29 mouse cellular contexts compared by ENCODE assay signal in genomic region chr10:45925746-45926145, GRCm38 (mm10).
DNase-seq lines count a peak whose midpoint lies in the region; ATAC-seq and TF ChIP-seq lines count a peak whose summit lies in the region.
"Had no signal": no experiment of that assay in that cellular context is flagged by ENCODE, and none has a peak within 500 bp of the region (broad histone marks: within the 10 kb centered on the region; RNA-seq: fewer than 3 reads in every experiment).

No protein-coding gene starts in this region.

- H3K9ac ChIP-seq in hindbrain, postnatal 0 days (replicated peaks; ENCODE audit: low read length): no peak overlapping the region
- H3K9ac ChIP-seq in hindbrain, embryonic 11.5 days (ENCODE audit: low read depth, low read length): no peak overlapping the region
- H3K9ac ChIP-seq: embryonic facial prominence, embryonic 12.5 days; embryonic facial prominence, embryonic 15.5 days; forebrain, embryonic 12.5 days; forebrain, embryonic 15.5 days; heart, embryonic 12.5 days; heart, embryonic 15.5 days; hindbrain, embryonic 14.5 days had no signal

- no peaks in the 10 kb centered on the region for H3K9me3 ChIP-seq in hindbrain, postnatal 0 days (ENCODE audit: low read length)
- no peaks in the 10 kb centered on the region for H3K9me3 ChIP-seq in hindbrain, embryonic 11.5 days (ENCODE audit: control insufficient read depth, low read length)
- H3K9me3 ChIP-seq: embryonic facial prominence, embryonic 12.5 days; embryonic facial prominence, embryonic 15.5 days; forebrain, embryonic 12.5 days; forebrain, embryonic 15.5 days; G1E; heart, embryonic 12.5 days; heart, embryonic 15.5 days; hindbrain, embryonic 10.5 days had no signal

- ATAC-seq in hindbrain, postnatal 0 days: no peak
- no peak for ATAC-seq in hindbrain, embryonic 11.5 days (ENCODE audit: low FRiP score)
- ATAC-seq: forebrain, embryonic 15.5 days; intestine, postnatal 0 days; Patski had no signal

- no peak overlapping the region for H3K4me3 ChIP-seq in hindbrain, postnatal 0 days (ENCODE audit: low read length)
- H3K4me3 ChIP-seq in hindbrain, embryonic 11.5 days (ENCODE audit: low read depth, low read length): no peak overlapping the region
- H3K4me3 ChIP-seq: embryonic facial prominence, embryonic 12.5 days; embryonic facial prominence, embryonic 15.5 days; erythroblast, embryonic 14.5 days; forebrain, embryonic 12.5 days; forebrain, embryonic 15.5 days; heart, embryonic 12.5 days; heart, embryonic 15.5 days; hindbrain, embryonic 10.5 days had no signal

- H3K36me3 ChIP-seq in hindbrain, postnatal 0 days (ENCODE audit: insufficient read depth, low read length): no peaks in the 10 kb centered on the region
- no peaks in the 10 kb centered on the region for H3K36me3 ChIP-seq in hindbrain, embryonic 11.5 days (ENCODE audit: control insufficient read depth, insufficient read depth, low read length)
- H3K36me3 ChIP-seq: embryonic facial prominence, embryonic 12.5 days; embryonic facial prominence, embryonic 15.5 days; forebrain, embryonic 12.5 days; forebrain, embryonic 15.5 days; G1E; heart, embryonic 12.5 days; heart, embryonic 15.5 days; hindbrain, embryonic 10.5 days had no signal

- H3K27me3 ChIP-seq in hindbrain, postnatal 0 days (ENCODE audit: insufficient read depth, low read length): no peaks in the 10 kb centered on the region
- H3K27me3 ChIP-seq in hindbrain, embryonic 11.5 days (ENCODE audit: control insufficient read depth, insufficient read depth, low read length): no peaks in the 10 kb centered on the region
- H3K27me3 ChIP-seq: CH12.LX; embryonic facial prominence, embryonic 12.5 days; embryonic facial prominence, embryonic 15.5 days; forebrain, embryonic 12.5 days; forebrain, embryonic 15.5 days; heart, embryonic 12.5 days; heart, embryonic 15.5 days had no signal

- no peaks in the 10 kb centered on the region for H3K4me1 ChIP-seq in hindbrain, postnatal 0 days (ENCODE audit: insufficient read depth, low read length)
- H3K4me1 ChIP-seq in hindbrain, embryonic 11.5 days (replicated peaks; ENCODE audit: control insufficient read depth, insufficient read depth, low read length): no peaks in the 10 kb centered on the region
- H3K4me1 ChIP-seq: embryonic facial prominence, embryonic 12.5 days; embryonic facial prominence, embryonic 15.5 days; forebrain, embryonic 12.5 days; forebrain, embryonic 15.5 days; heart, embryonic 12.5 days; heart, embryonic 15.5 days; hindbrain, embryonic 10.5 days had no signal

- WGBS in hindbrain, postnatal 0 days: 26% methylated on average over 1 of the region's 1 CpGs
- 24% methylated on average over 1 of the region's 1 CpGs for WGBS in hindbrain, embryonic 11.5 days

- no peak for TF ChIP-seq CTCF in hindbrain, postnatal 0 days (IDR thresholded peaks at IDR 0.05; ENCODE audit: low read depth)

- H3K4me2 ChIP-seq in hindbrain, postnatal 0 days (ENCODE audit: low read depth, low read length): no peak overlapping the region
- no peak overlapping the region for H3K4me2 ChIP-seq in hindbrain, embryonic 11.5 days (replicated peaks; ENCODE audit: low read depth, low read length)
- H3K4me2 ChIP-seq: embryonic facial prominence, embryonic 12.5 days; embryonic facial prominence, embryonic 15.5 days; forebrain, embryonic 12.5 days; forebrain, embryonic 15.5 days; heart, embryonic 12.5 days; heart, embryonic 15.5 days; hindbrain, embryonic 14.5 days had no signal

- peak; percentile 2 for DNase-seq in cerebellum, adult 9-10 months
- DNase-seq in cerebellum, adult 18-20 months: no peak
- peak; percentile 7 to 58 for DNase-seq in cerebellum, postnatal 14 days
- DNase-seq in cerebellum, adult 11 months: no peak
- peak; percentile 3 for DNase-seq in hindbrain, postnatal 0 days (ENCODE audit: low spot score)
- DNase-seq in hindbrain, embryonic 11.5 days (ENCODE audit: low spot score): no peak
- peak; percentile 9 for DNase-seq in adipocyte (ENCODE audit: low spot score)
- DNase-seq in right cerebral cortex, postnatal 14 days: no peak
- DNase-seq: adrenal gland, adult 2 months; adrenal gland, postnatal 25 days; B cell, adult 2 months; gastrocnemius, postnatal 25 days; heart, adult 18-20 months; heart, postnatal 10 days; heart, postnatal 36 days; kidney, adult 2 months had no signal

- H3K27ac ChIP-seq in hindbrain, postnatal 0 days: no peak overlapping the region
- H3K27ac ChIP-seq in hindbrain, embryonic 11.5 days (ENCODE audit: low read depth, low read length): no peak overlapping the region
- H3K27ac ChIP-seq: embryonic facial prominence, embryonic 12.5 days; embryonic facial prominence, embryonic 15.5 days; forebrain, embryonic 12.5 days; forebrain, embryonic 15.5 days; heart, embryonic 15.5 days; hindbrain, embryonic 10.5 days; hindbrain, embryonic 14.5 days had no signal

Comparison
In these comparisons a context has a peak if more than half of its experiments do, and no peak if none do; other contexts are left out.
1. DNase-seq: peak in cerebellum, adult 9-10 months (single experiment), cerebellum, postnatal 14 days (2 of 2), hindbrain, postnatal 0 days (single experiment) and adipocyte (single experiment); none in cerebellum, adult 18-20 months (0 of 2), cerebellum, adult 11 months (single experiment), hindbrain, embryonic 11.5 days (single experiment) and right cerebral cortex, postnatal 14 days (single experiment).